Mouse (Mus musculus) limb, embryonic 14.5 days (tissue): ENCODE measurements around the gene Acot11. TPM values are rescaled to one million over a fixed set of nuclear protein-coding genes. Genes with fewer than 3 reads are reported as not detected.

Experiments
- ATAC-seq: fragments of 200-750 bp; cut with Nextera tagmentation; 2 replicates; pipeline ENCODE4 v1.8.0; 2017; ENCODE audit warnings: low read depth, moderate number of reproducible peaks, moderate TSS enrichment; ENCODE audit not compliant: low FRiP score
- DNase-seq: peaks from one replicate; pipeline ENCODE4 v3.0.0-alpha.2; 2015; ENCODE audit warnings: low spot score
- H3K27ac ChIP-seq: fragments of 300-500 bp; sonication (generic); replicated peaks from 2 replicates; pipeline ENCODE4 v1.5.1; 2014; ENCODE audit warnings: low read depth, mild to moderate bottlenecking, low read length, moderate library complexity, mixed read lengths
- H3K27me3 ChIP-seq: fragments of 300-500 bp; sonication (generic); 2 replicates; pipeline ENCODE4 v1.6.1; 2014; ENCODE audit warnings: low read length, mixed read lengths; ENCODE audit not compliant: control insufficient read depth, insufficient read depth
- H3K36me3 ChIP-seq: fragments of 300-500 bp; sonication (generic); 2 replicates; pipeline ENCODE4 v1.6.1; 2014; ENCODE audit warnings: mild to moderate bottlenecking, low read length, moderate library complexity, mixed read lengths; ENCODE audit not compliant: control insufficient read depth, insufficient read depth
- H3K4me1 ChIP-seq: fragments of 300-500 bp; sonication (generic); 2 replicates; pipeline ENCODE4 v1.6.1; 2014; ENCODE audit warnings: antibody characterized with exemption, low read length, mixed read lengths; ENCODE audit not compliant: control insufficient read depth, insufficient read depth
- H3K4me2 ChIP-seq: fragments of 300-500 bp; sonication (generic); replicated peaks from 2 replicates; pipeline ENCODE4 v1.6.1; 2014; ENCODE audit warnings: low read depth, mild to moderate bottlenecking, low read length, moderate library complexity; ENCODE audit not compliant: severe bottlenecking
- H3K4me3 ChIP-seq: fragments of 300-500 bp; sonication (generic); replicated peaks from 2 replicates; pipeline ENCODE4 v1.5.1; 2014; ENCODE audit warnings: low read length
- H3K9ac ChIP-seq: fragments of 300-500 bp; sonication (generic); 2 replicates; pipeline ENCODE4 v1.6.1; 2014; ENCODE audit warnings: mild to moderate bottlenecking, low read depth, low read length, moderate library complexity; ENCODE audit not compliant: severe bottlenecking
- H3K9me3 ChIP-seq: fragments of 300-500 bp; sonication (generic); 2 replicates; pipeline ENCODE4 v1.6.1; 2016; ENCODE audit warnings: low read length; ENCODE audit not compliant: control insufficient read depth
- POLR2A ChIP-seq: fragments of 200-500 bp; IDR thresholded peaks from 2 replicates; pipeline ENCODE4 v1.8.0; 2012; ENCODE audit warnings: inconsistent platforms, mild to moderate bottlenecking, moderate library complexity, borderline replicate concordance; ENCODE audit not compliant: insufficient read depth, insufficient read length; ENCODE audit errors: extremely low read depth
- WGBS: fragments of 180-500 bp; shearing (Covaris S2); extraction: QIAGEN DNeasy Blood & Tissue Kit; methylation state at CpG from one replicate; pipeline ENCODE4 v1.1.7; 2014; 5-methylcytosine and 5-hydroxymethylcytosine counted together
- polyA plus RNA-seq, 2 experiments: library from polyadenylated mRNA; depleted of rRNA in 1 of 2; stranded (reverse) in 1 of 2; unstranded in 1 of 2; fragments of >200 nt; fragmentation: Nextera tagmentation in 1 of 2; extraction: Ambion mirVana in 1 of 2; gene quantifications; 2 replicates each; pipeline versions ENCODE4 v1.2.1 to v1.2.3; 2012 to 2014

Gene Acot11
- polyA plus RNA-seq, 2 experiments, result 4.3 to 6.1 TPM

DNA sequence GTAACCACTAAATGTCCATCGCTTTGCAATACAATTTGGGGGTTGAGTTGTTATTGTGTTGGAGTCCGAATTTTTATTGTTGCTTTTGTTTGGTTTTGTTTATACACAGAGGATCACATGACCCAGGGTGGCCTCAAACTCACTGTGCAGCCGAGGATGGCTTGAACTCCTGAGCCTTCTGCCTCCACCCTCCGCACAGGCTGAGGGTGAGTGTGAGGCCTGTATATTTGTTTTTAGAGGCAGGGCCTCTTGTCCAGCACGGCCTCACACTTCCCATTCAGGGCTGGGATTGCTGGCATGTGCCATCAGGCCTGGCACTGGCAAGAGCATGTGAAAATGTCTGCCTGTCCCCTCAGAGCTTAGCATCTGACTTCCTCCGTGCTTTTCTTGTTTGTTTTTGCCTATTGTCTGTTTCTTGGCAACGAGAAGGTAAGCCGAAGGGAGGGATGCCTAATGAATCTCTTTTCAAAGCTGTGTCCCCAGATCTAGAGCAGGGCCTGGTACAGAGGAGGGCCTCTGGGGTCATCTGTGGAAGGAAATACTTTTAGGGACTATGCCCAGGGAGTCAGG is 99.6 kb downstream of the Acot11 start:
- no peak overlapping the region for H3K4me3 ChIP-seq
- no peak for TF ChIP-seq POLR2A
- DNase-seq (no peak), ATAC-seq (no peak)
- no peaks in the 10 kb centered on the region for H3K36me3 ChIP-seq
- H3K4me1 ChIP-seq, result peaks cover 10% of the 10 kb centered on the region
- no peaks in the 10 kb centered on the region for H3K9me3 ChIP-seq
- no peaks in the 10 kb centered on the region for H3K27me3 ChIP-seq
- no peak overlapping the region for H3K4me2 ChIP-seq
- no peak overlapping the region for H3K27ac ChIP-seq
- WGBS, result 54% methylated on average over 8 of the region's 8 CpGs
- no peak overlapping the region for H3K9ac ChIP-seq

DNA sequence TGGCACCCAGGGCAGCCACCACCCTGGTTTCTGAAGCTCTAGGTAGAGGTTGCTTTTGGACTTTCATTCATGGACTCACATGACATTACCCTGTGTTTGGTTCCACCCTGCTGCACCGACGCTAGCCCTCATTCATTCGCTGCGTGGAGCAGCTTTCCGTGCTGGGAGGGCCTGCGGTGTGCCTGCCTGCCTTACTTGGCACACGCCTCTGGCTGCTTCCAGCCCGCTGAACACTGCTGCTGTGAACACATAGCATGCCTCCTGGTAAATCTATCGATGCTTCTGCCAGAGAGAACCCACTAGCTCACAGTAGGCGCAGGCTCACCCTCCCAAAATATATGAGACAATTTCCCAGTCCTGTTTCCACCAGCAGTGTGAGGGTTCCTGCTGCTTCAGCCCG is 100.4 kb downstream of the Acot11 start:
- 72% methylated on average over 11 of the region's 11 CpGs for WGBS

DNA sequence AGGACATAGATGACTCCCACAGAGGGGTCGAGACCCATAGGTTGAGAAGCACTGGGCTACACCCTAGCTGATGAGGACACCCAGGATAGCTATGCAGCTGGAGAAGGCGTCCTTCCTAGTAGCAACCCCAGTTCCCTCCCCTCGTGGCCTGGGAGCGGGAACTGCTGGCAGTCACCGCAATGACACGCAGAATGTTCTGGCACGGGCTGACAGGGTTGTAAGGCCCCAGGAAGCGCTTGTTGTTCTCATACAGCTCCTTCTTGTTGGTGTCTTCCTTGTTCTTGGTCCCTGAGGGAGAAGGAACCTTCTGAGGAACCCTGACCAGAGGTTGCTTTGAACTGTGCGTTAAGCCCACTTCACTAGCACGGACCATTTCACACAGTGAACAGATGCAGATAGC is 100.8 kb downstream of the Acot11 start:
- Histone ChIP-seq H3K9ac (no peak overlapping the region), H3K27ac (no peak overlapping the region), H3K4me2 (no peak overlapping the region), H3K27me3 (no peaks in the 10 kb centered on the region), H3K36me3 (no peaks in the 10 kb centered on the region), H3K9me3 (no peaks in the 10 kb centered on the region), H3K4me3 (no peak overlapping the region), H3K4me1 (peaks cover 12% of the 10 kb centered on the region)
- DNase-seq (no peak), ATAC-seq (no peak)
- WGBS, result 77% methylated on average over 10 of the region's 10 CpGs
- TF ChIP-seq POLR2A, result no peak

More for the DNA sequence above, 100.4 kb downstream of the Acot11 start:
- H3K27me3 ChIP-seq, result no peaks in the 10 kb centered on the region
- DNase-seq (no peak), ATAC-seq (no peak)
- no peak overlapping the region for H3K4me3 ChIP-seq
- no peaks in the 10 kb centered on the region for H3K9me3 ChIP-seq
- TF ChIP-seq POLR2A, result no peak
- no peak overlapping the region for H3K27ac ChIP-seq
- H3K4me2 ChIP-seq, result no peak overlapping the region
- no peak overlapping the region for H3K9ac ChIP-seq
- H3K4me1 ChIP-seq, result peaks cover 12% of the 10 kb centered on the region
- H3K36me3 ChIP-seq, result no peaks in the 10 kb centered on the region

DNA sequence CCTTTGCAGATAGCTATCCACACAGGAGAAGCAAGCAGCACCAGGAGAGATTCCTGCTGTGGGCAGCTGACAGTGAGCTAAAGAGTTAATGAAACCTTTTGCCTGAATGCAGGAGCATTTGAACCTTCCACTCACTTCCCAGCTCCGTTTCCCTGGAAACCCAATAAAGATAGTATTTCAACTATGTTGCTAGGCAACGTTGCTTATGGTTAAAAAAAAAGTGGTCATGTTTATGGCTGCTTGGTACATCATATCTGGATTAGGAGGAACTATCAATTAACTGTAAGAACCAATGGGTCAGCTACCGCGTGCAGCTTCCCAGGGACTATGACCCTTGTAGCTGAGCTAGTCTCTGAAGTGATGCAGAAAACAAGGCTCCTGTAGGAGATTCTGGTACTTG is 104.0 kb downstream of the Acot11 start:
- ATAC-seq, result peak; percentile 60; the same call in 1 of the 2 replicates
- Histone ChIP-seq H3K9me3 (no peaks in the 10 kb centered on the region), H3K9ac (peak overlapping the region; percentile 34), H3K4me3 (no peak overlapping the region), H3K4me1 (peaks cover 12% of the 10 kb centered on the region), H3K4me2 (peak overlapping the region; percentile 26), H3K27ac (no peak overlapping the region), H3K27me3 (no peaks in the 10 kb centered on the region), H3K36me3 (no peaks in the 10 kb centered on the region)
- WGBS, result 16% methylated on average over 4 of the region's 4 CpGs
- no peak for TF ChIP-seq POLR2A
- DNase-seq, result peak; percentile 55

DNA sequence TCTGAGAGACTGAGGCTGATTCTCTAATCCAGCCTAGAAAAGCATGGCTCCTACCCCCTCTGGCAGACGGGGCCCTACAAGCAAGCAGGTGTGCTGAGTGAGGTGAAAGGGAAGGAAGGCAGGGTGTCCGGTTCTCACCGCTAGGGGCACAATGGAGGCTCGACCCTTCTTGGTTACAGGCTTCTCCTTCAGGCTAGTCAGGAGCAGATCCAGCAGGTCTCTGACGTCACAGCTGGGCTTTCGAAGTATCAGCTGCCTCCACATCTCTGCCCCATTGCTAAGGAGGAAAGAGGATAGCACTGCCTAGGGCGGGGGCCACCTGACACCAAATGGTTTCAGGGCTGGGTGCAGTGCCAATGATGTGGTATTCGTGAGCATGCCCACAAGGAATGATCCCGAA is 104.8 kb downstream of the Acot11 start:
- Histone ChIP-seq H3K27ac (no peak overlapping the region), H3K9ac (no peak overlapping the region), H3K4me1 (peaks cover 12% of the 10 kb centered on the region), H3K36me3 (no peaks in the 10 kb centered on the region), H3K9me3 (no peaks in the 10 kb centered on the region), H3K4me2 (no peak overlapping the region), H3K4me3 (no peak overlapping the region), H3K27me3 (no peaks in the 10 kb centered on the region)
- peak; percentile 42 for DNase-seq
- no peak; the same call in 1 of the 2 replicates for ATAC-seq
- TF ChIP-seq POLR2A, result no peak
- 15% methylated on average over 9 of the region's 9 CpGs for WGBS

Other genes starting within 250 kb of the Acot11 start
- 57.6 and 66.1 TPM in 2 replicates for gene Dhcr24, start 244.0 kb downstream of the Acot11 start, polyA plus RNA-seq (2012; rRNA removed)
- 19.3 and 19.4 TPM in 2 replicates for gene Dhcr24, start 244.0 kb downstream of the Acot11 start, polyA plus RNA-seq (2014; fragmentation: Nextera tagmentation; extraction: Ambion mirVana)
- gene Lexm, start 187.8 kb downstream of the Acot11 start, polyA plus RNA-seq (2012; rRNA removed), result not detected in 2 replicates
- gene Lexm, start 187.8 kb downstream of the Acot11 start, polyA plus RNA-seq (2014; fragmentation: Nextera tagmentation; extraction: Ambion mirVana), result not detected in 2 replicates
- gene Ttc22, start 182.6 kb downstream of the Acot11 start, polyA plus RNA-seq (2012; rRNA removed), result 3.8 and 5.9 TPM in 2 replicates
- gene Ttc22, start 182.6 kb downstream of the Acot11 start, polyA plus RNA-seq (2014; fragmentation: Nextera tagmentation; extraction: Ambion mirVana), result 6.9 and 7.0 TPM in 2 replicates
- 14.3 and 14.6 TPM in 2 replicates for gene Pars2, start 153.9 kb downstream of the Acot11 start, polyA plus RNA-seq (2012; rRNA removed)
- 14.0 and 14.2 TPM in 2 replicates for gene Pars2, start 153.9 kb downstream of the Acot11 start, polyA plus RNA-seq (2014; fragmentation: Nextera tagmentation; extraction: Ambion mirVana)
- gene Ttc4, start 126.1 kb downstream of the Acot11 start, polyA plus RNA-seq (2012; rRNA removed), result 147 and 167 TPM in 2 replicates
- 75.0 and 92.1 TPM in 2 replicates for gene Ttc4, start 126.1 kb downstream of the Acot11 start, polyA plus RNA-seq (2014; fragmentation: Nextera tagmentation; extraction: Ambion mirVana)
- 2.8 and 7.1 TPM in 2 replicates for gene Mroh7, start 74.1 kb downstream of the Acot11 start, polyA plus RNA-seq (2012; rRNA removed)
- gene Mroh7, start 74.1 kb downstream of the Acot11 start, polyA plus RNA-seq (2014; fragmentation: Nextera tagmentation; extraction: Ambion mirVana), result 0.35 and 0.63 TPM in 2 replicates
- gene Fam151a, start 71.1 kb downstream of the Acot11 start, polyA plus RNA-seq (2012; rRNA removed), result 0.35 and 0.43 TPM in 2 replicates
- 0.19 and 1.1 TPM in 2 replicates for gene Fam151a, start 71.1 kb downstream of the Acot11 start, polyA plus RNA-seq (2014; fragmentation: Nextera tagmentation; extraction: Ambion mirVana)
- gene Ssbp3, start 105.7 kb upstream of the Acot11 start, polyA plus RNA-seq (2012; rRNA removed), result 191 and 202 TPM in 2 replicates
- gene Ssbp3, start 105.7 kb upstream of the Acot11 start, polyA plus RNA-seq (2014; fragmentation: Nextera tagmentation; extraction: Ambion mirVana), result 94.3 and 115 TPM in 2 replicates